Mouse (Mus musculus): ENCODE data around the gene Prpsap1. TPM values are rescaled to one million over a fixed set of nuclear protein-coding genes. Genes with fewer than 3 reads are reported as not detected.
A peak's percentile ranks its signal among the peaks of the same experiment; 100 is the strongest.

Prpsap1 gene
- total and polyA plus RNA-seq, 3 experiments = 79.8 to 114 (median 114) TPM

DNA sequence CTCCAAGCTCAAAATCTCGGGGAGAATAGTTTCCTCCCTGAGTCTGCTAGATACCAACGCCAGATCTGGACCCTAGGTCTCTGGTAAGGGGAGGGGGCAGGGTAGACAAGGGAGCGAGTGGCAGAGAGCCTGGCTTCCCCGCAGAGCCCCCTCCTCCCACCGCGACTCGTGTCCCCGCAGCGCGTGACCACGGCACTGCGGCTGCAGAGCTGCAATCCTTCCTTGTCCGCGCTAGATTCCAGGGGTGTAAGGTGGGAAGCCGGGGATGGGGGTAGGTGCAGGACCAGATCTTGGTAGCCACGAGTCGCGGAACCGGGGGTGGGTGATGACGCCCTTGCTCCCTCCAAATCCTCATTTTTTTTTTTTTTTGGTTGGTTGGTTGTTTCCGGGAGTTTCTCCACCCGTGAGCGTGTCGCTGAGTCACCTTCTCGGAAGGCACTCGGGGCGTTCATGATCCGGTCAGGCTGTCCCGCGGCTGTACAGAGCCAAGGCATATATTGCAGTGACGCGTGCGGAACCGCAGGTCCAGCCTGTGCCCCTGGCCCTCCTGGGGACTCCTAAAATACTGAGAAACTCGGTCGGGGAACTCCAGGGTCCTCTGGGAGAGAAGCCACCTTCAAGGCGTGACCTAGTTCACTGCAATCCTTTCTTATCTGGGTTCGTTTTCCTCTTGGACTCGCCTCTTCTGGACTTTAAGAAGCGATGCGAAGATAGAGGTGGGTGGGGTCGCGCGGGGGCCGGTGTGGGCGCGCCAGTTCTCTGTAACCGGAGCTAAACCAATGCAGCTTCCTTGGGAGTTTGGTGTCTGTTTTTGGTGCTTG, 37.6 kb upstream of the Prpsap1 start (continued):
- 0 out of 2 replicates have a peak, but pooled peaks have one; percentile 19 for TF ChIP-seq EP300 (IDR thresholded peaks at IDR 0.05; ENCODE audit: low read length)
- peak; percentile 78 for TF ChIP-seq BHLHE40 (IDR thresholded peaks at IDR 0.05; ENCODE audit: low read depth, low read length)
- TF ChIP-seq POLR2AphosphoS2 (IDR thresholded peaks at IDR 0.05; ENCODE audit: low read depth, low read length) = no peak
- TF ChIP-seq CTCF (conservative IDR thresholded peaks at IDR 0.05 in 1 of 2, IDR thresholded peaks at IDR 0.05 in 1 of 2; ENCODE audit: low read depth in 2 of 2, low read length in 2 of 2) = no peak
- TF ChIP-seq MAZ (IDR thresholded peaks at IDR 0.05; ENCODE audit: low read depth, low read length) = no peak
- TF ChIP-seq SIN3A (IDR thresholded peaks at IDR 0.05; ENCODE audit: low read length) = no peak
- no peak for TF ChIP-seq ELF1 (IDR thresholded peaks at IDR 0.05; ENCODE audit: low read depth, low read length)
- TF ChIP-seq ZC3H11A (IDR thresholded peaks at IDR 0.05; ENCODE audit: low read depth, low read length) = no peak
- TF ChIP-seq NRF1 (IDR thresholded peaks at IDR 0.05; ENCODE audit: low read depth, low read length) = no peak
- TF ChIP-seq SMC3 (IDR thresholded peaks at IDR 0.05; ENCODE audit: low read depth, low read length) = no peak
- no peak for TF ChIP-seq JUND (conservative IDR thresholded peaks at IDR 0.05; ENCODE audit: low read depth, low read length)
- no peak for TF ChIP-seq GABPA (IDR thresholded peaks at IDR 0.05; ENCODE audit: insufficient replicate concordance, low read depth, low read length)

DNA sequence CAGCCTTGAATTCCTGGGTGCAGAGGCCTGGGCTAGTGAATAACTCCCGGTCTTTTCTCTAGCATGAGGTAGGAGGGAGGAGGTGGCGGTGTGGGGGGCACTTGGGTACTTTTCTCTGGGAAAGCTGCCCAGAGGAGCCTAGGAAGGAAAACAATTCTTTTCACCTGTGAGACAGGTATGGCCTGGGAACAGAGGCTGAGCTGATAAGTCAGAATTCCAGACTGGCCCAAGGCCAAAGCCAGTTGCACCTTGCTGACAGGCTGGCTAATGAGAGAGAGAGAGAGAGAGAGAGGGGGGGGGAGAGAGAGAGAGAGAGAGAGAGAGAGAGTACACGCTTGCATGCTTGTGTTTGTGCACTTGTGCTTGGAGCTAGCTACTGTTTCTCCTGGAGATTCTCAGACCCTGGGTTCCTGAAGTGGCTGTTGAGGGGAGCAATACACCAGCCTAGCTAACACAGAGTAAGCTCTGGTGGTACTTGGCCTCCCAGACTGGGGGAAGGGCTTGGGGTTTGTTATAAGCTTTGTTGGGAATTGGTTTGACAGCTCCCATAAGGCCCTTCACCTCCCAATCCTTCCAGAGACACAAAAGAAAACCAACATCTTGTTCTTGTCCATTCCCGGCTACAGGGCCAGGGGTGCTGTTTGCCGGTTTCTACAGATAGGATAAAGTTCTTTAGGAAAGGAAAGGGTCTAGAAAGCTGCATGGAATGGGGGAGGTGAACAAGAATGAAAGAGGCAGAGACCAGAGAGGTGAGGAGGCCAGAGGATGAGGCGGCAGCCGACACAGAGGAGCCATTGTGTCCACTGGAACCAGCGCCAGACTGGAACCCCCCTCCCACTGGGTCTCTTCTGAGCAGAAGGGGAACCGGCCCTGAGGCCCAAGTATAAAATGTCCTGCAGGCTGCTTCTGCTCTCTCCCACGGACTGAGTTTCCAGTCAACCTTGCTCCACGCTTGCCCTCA, 36.5 kb upstream of the Prpsap1 start, which contains the start of gene Sphk1:
Sphk1 (plus strand) TSS at position 739 of the 961 bp plus-strand sequence.
- Histone ChIP-seq H3K27me3 (replicated peaks) (peaks cover 69% of the 10 kb centered on the region), H3K9ac (ENCODE audit: insufficient read depth, low read depth) (no peak within 1 kb of the TSS), H3K4me2 (ENCODE audit: insufficient read depth, low read depth, poor library complexity, severe bottlenecking) (peak within 1 kb of the TSS; percentile 89), H3K27ac (ENCODE audit: insufficient read depth, low read depth) (no peak within 1 kb of the TSS), H3K9me3 (replicated peaks; ENCODE audit: low read length) (no peaks in the 10 kb centered on the region), H3K36me3 (replicated peaks in 1 of 2; ENCODE audit: control insufficient read depth in 1 of 2, insufficient read depth in 1 of 2, low read length in 1 of 2) (no peaks in the 10 kb centered on the region), H3K4me1 (ENCODE audit: control insufficient read depth in 1 of 2, insufficient read depth in 2 of 2) (peaks cover 5 to 32% of the 10 kb centered on the region in 2 experiments), H3K79me2 (replicated peaks; ENCODE audit: control insufficient read depth, extremely low read depth, insufficient read depth, poor library complexity, severe bottlenecking) (no peaks in the 10 kb centered on the region), H3K4me3 (replicated peaks in 1 of 3; ENCODE audit: low read depth in 2 of 3, low read length in 2 of 3, poor library complexity in 1 of 3) (no peak within 1 kb of the TSS)
- dilution Hi-C loops (cut with MboI; ENCODE audit: extremely low pct_ligation_motif_present, extremely low pct_unique_long_range_greater_than_20kb, low sequenced_read_pairs) (no loop called here), in situ Hi-C loops (cut with MboI; ENCODE audit: low pct_ligation_motif_present, low pct_unique_long_range_greater_than_20kb, low sequenced_read_pairs) (loop anchor here (5.0 to 10.0 kb wide), 2 partner anchors 33 to 206 kb away; no protein-coding TSS in a partner anchor)
- DNase-seq (ENCODE audit: extremely low read depth) = no peak
- TF ChIP-seq JUND (conservative IDR thresholded peaks at IDR 0.05; ENCODE audit: low read depth, low read length) = no peak
- no peak for TF ChIP-seq TBP (conservative IDR thresholded peaks at IDR 0.05; ENCODE audit: low read depth, low read length)
- TF ChIP-seq NELFE (IDR thresholded peaks at IDR 0.05; ENCODE audit: low read depth, low read length) = no peak
- no peak for TF ChIP-seq POLR2AphosphoS2 (IDR thresholded peaks at IDR 0.05; ENCODE audit: low read depth, low read length)
- no peak for TF ChIP-seq ELF1 (IDR thresholded peaks at IDR 0.05; ENCODE audit: low read depth, low read length)
- TF ChIP-seq MEF2A (IDR thresholded peaks at IDR 0.05; ENCODE audit: borderline replicate concordance, low read depth, low read length) = no peak
- no peak for TF ChIP-seq CTCF (conservative IDR thresholded peaks at IDR 0.05 in 1 of 2, IDR thresholded peaks at IDR 0.05 in 1 of 2; ENCODE audit: low read depth in 2 of 2, low read length in 2 of 2)
- no peak for TF ChIP-seq GABPA (IDR thresholded peaks at IDR 0.05; ENCODE audit: insufficient replicate concordance, low read depth, low read length)
- TF ChIP-seq KAT2A (IDR thresholded peaks at IDR 0.05; ENCODE audit: insufficient replicate concordance, low read length) = no peak
- no peak for TF ChIP-seq CHD2 (IDR thresholded peaks at IDR 0.05; ENCODE audit: low read length)
- no peak for TF ChIP-seq MYC (IDR thresholded peaks at IDR 0.05; ENCODE audit: low read depth, low read length)
- no peak for TF ChIP-seq SMC3 (IDR thresholded peaks at IDR 0.05; ENCODE audit: low read depth, low read length)
- no peak for TF ChIP-seq NRF1 (IDR thresholded peaks at IDR 0.05; ENCODE audit: low read depth, low read length)
- no peak for TF ChIP-seq SIN3A (IDR thresholded peaks at IDR 0.05; ENCODE audit: low read length)

Data from CH12.LX (cell line).